Mouse (Mus musculus): ENCODE results near the gene Pck1.

DNA sequence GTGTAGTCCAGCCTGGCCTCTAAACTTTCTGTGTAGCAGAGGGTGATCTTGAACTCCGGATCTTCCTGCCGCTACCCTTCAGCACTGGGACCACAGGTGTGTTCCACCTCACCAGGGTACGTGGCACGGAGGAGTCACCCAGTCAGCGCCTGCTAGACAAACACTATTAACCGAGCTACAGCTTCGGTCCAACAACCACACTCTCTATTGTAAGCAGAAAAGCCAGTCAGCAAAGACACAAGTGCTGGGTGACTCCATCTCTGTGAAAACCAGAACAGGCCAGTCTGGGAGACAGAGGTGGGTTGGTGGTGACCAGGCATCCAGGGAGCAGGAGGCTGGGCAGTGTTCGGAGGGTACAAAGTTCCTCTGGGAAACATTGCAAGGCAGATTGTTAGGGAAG, 10.5 kb downstream of the Pck1 start:
- no peak for TF ChIP-seq POLR2A (IDR thresholded peaks at IDR 0.05; ENCODE audit: insufficient read depth, low read depth, low read length)
- TF ChIP-seq CTCF (IDR thresholded peaks at IDR 0.05; ENCODE audit: insufficient read depth, low read depth, low read length) = no peak
